Mouse (Mus musculus): ENCODE measurements at regions not wholly inside any gene's neighbourhood (a gene's known extent, or its start where the extent isn't known, plus 50 kb on each side); places are given as distances from the start of the nearest gene placed in this dataset.

- TF ChIP-seq CTCF (IDR thresholded peaks at IDR 0.05; ENCODE audit: control insufficient read depth, insufficient read depth, insufficient replicate concordance, low read depth, low read length) (no peak), POLR2A (IDR thresholded peaks at IDR 0.05; ENCODE audit: control insufficient read depth, low read depth, low read length) (no peak)
These were observed 781.4 kb downstream of the Nr2f2 start for GRCm38 (mm10) chr7:69585131-69585530.
